Mouse (Mus musculus) forebrain, embryonic 14.5 days (tissue): ENCODE measurements at regions not wholly inside any gene's neighbourhood (a gene's known extent, or its start where the extent isn't known, plus 50 kb on each side); places are given as distances from the start of the nearest gene placed in this dataset.
A peak's percentile ranks its signal among the peaks of the same experiment; 100 is the strongest.
"Not testable (repeated sequence)": the region's sequence is repeated elsewhere in the genome, so short reads cannot be mapped to it uniquely, and the experiment has no call there.

Source experiments
- ATAC-seq: fragments of 200-750 bp; cut with Nextera tagmentation; 2 replicates; pipeline ENCODE4 v1.8.0; 2017; ENCODE audit warnings: mild to moderate bottlenecking, moderate library complexity
- DNase-seq: peaks from one replicate; pipeline ENCODE4 v3.0.0-alpha.2; 2015; ENCODE audit warnings: low spot score
- H3K27ac ChIP-seq: fragments of 300-500 bp; sonication (generic); 2 replicates; pipeline ENCODE4 v1.5.1; 2014; ENCODE audit warnings: low read depth, mild to moderate bottlenecking, control low read depth, low read length, moderate library complexity
- H3K27me3 ChIP-seq: fragments of 300-500 bp; sonication (generic); replicated peaks from 2 replicates; pipeline ENCODE4 v1.6.1; 2014; ENCODE audit warnings: low read length, control low read depth, mixed read lengths; ENCODE audit not compliant: control insufficient read depth, insufficient read depth
- H3K36me3 ChIP-seq: fragments of 300-500 bp; sonication (generic); 2 replicates; pipeline ENCODE4 v1.6.1; 2014; ENCODE audit warnings: low read length, control low read depth; ENCODE audit not compliant: control insufficient read depth, insufficient read depth
- H3K4me1 ChIP-seq: fragments of 300-500 bp; sonication (generic); 2 replicates; pipeline ENCODE4 v1.6.1; 2014; ENCODE audit warnings: antibody characterized with exemption, low read length, control low read depth; ENCODE audit not compliant: control insufficient read depth, insufficient read depth
- H3K4me2 ChIP-seq: fragments of 300-500 bp; sonication (generic); 2 replicates; pipeline ENCODE4 v1.6.1; 2014; ENCODE audit warnings: mild to moderate bottlenecking, control low read depth, low read length
- H3K4me3 ChIP-seq: fragments of 300-500 bp; sonication (generic); 2 replicates; pipeline ENCODE4 v1.5.1; 2014; ENCODE audit warnings: low read depth, low read length, control low read depth
- H3K9ac ChIP-seq: fragments of 300-500 bp; sonication (generic); 2 replicates; pipeline ENCODE4 v1.6.1; 2014; ENCODE audit warnings: mild to moderate bottlenecking, low read length, control low read depth, moderate library complexity
- H3K9me3 ChIP-seq: fragments of 300-500 bp; sonication (generic); replicated peaks from 2 replicates; pipeline ENCODE4 v1.6.1; 2016; ENCODE audit warnings: low read length, control low read depth, mixed read lengths; ENCODE audit not compliant: control insufficient read depth
- WGBS: fragments of 180-500 bp; shearing (Covaris S2); extraction: QIAGEN DNeasy Blood & Tissue Kit; methylation state at CpG from one replicate; pipeline ENCODE4 v1.1.7; 2014; 5-methylcytosine and 5-hydroxymethylcytosine counted together

- Histone ChIP-seq H3K4me1 (no peaks in the 10 kb centered on the region), H3K27me3 (no peaks in the 10 kb centered on the region), H3K27ac (no peak overlapping the region), H3K36me3 (no peaks in the 10 kb centered on the region), H3K4me2 (no peak overlapping the region), H3K4me3 (no peak overlapping the region), H3K9ac (no peak overlapping the region), H3K9me3 (no peaks in the 10 kb centered on the region)
- 78% methylated on average over 2 of the region's 2 CpGs for WGBS
- DNase-seq (no peak), ATAC-seq (no peak)
Measured at GRCm38 (mm10) chr6:63044984-63045383, 210.7 kb upstream of the Grid2 start.

GRCm38 (mm10) chr6:63064576-63064975, 191.1 kb upstream of the Grid2 start:
- not testable (repeated sequence) for H3K36me3 ChIP-seq, H3K27ac ChIP-seq, H3K9ac ChIP-seq, H3K27me3 ChIP-seq, DNase-seq, H3K9me3 ChIP-seq, H3K4me3 ChIP-seq, H3K4me2 ChIP-seq, ATAC-seq, H3K4me1 ChIP-seq
- 78% methylated on average over 5 of the region's 5 CpGs for WGBS

GRCm38 (mm10) chr6:63088225-63088624, 167.5 kb upstream of the Grid2 start:
- H3K9ac ChIP-seq: no peak overlapping the region
- DNase-seq (no peak), ATAC-seq (no peak)
- no peak overlapping the region for H3K27ac ChIP-seq
- H3K4me1 ChIP-seq: no peaks in the 10 kb centered on the region
- no peak overlapping the region for H3K4me2 ChIP-seq
- H3K9me3 ChIP-seq: no peaks in the 10 kb centered on the region
- H3K36me3 ChIP-seq: no peaks in the 10 kb centered on the region
- no peaks in the 10 kb centered on the region for H3K27me3 ChIP-seq
- no peak overlapping the region for H3K4me3 ChIP-seq

GRCm38 (mm10) chr6:63128834-63129233, 126.8 kb upstream of the Grid2 start:
- not testable (repeated sequence) for ATAC-seq, H3K4me1 ChIP-seq, H3K4me2 ChIP-seq, H3K4me3 ChIP-seq, DNase-seq, H3K9me3 ChIP-seq, H3K36me3 ChIP-seq, H3K27ac ChIP-seq, H3K9ac ChIP-seq, H3K27me3 ChIP-seq

GRCm38 (mm10) chr6:63149300-63149699, 106.4 kb upstream of the Grid2 start:
- DNase-seq: no peak
- Histone ChIP-seq H3K9me3 (0 out of 2 replicates have a peak, but pooled peaks cover 4% of the 10 kb centered on the region), H3K27ac (no peak overlapping the region), H3K36me3 (no peaks in the 10 kb centered on the region), H3K9ac (no peak overlapping the region), H3K4me3 (no peak overlapping the region), H3K4me1 (no peaks in the 10 kb centered on the region), H3K27me3 (no peaks in the 10 kb centered on the region), H3K4me2 (no peak overlapping the region)
- ATAC-seq: no peak
- 94% methylated on average over 2 of the region's 2 CpGs for WGBS

- no peak overlapping the region for H3K4me2 ChIP-seq
- no peaks in the 10 kb centered on the region for H3K36me3 ChIP-seq
- H3K9ac ChIP-seq: no peak overlapping the region
- DNase-seq (peak; percentile 6), ATAC-seq (no peak)
- H3K4me3 ChIP-seq: no peak overlapping the region
- H3K27me3 ChIP-seq: no peaks in the 10 kb centered on the region
- H3K4me1 ChIP-seq: no peaks in the 10 kb centered on the region
- H3K27ac ChIP-seq: no peak overlapping the region
- 85% methylated on average over 2 of the region's 2 CpGs for WGBS
- H3K9me3 ChIP-seq: no peaks in the 10 kb centered on the region
Measured at GRCm38 (mm10) chr6:63180210-63180609, 75.5 kb upstream of the Grid2 start.
